Mouse (Mus musculus): ENCODE data around the gene Zfpl1.

Gene Zfpl1

GRCm38 (mm10) chr19:6097847-6098246 lies 13.1 kb upstream of the Zfpl1 start:
- DNase-seq = no peak

- DNase-seq = no peak
Observed at GRCm38 (mm10) chr19:6094119-6094518, 9.4 kb upstream of the Zfpl1 start, which contains the start of gene AC131692.1. AC131692.1 (plus strand) TSS chr19:6094419.

- no peak for DNase-seq
Observed at GRCm38 (mm10) chr19:6088841-6089240, 4.1 kb upstream of the Zfpl1 start.

GRCm38 (mm10) chr19:6085417-6085879 lies 692 bp upstream of the Zfpl1 start:
- DNase-seq = no peak

- no peak for DNase-seq
Observed at GRCm38 (mm10) chr19:6082156-6082555, 2.6 kb downstream of the Zfpl1 start, which contains the start of gene Gm28374. Gm28374 (minus strand) TSS chr19:6082256.

- DNase-seq = no peak
Observed at GRCm38 (mm10) chr19:6079983-6080480, 4.7 kb downstream of the Zfpl1 start, which contains the start of gene Tmem262. Tmem262 (plus strand) TSS chr19:6080033.

GRCm38 (mm10) chr19:6076564-6077393 lies 8.0 kb downstream of the Zfpl1 start, which contains the start of gene Vps51:
Vps51 (minus strand) TSS chr19:6077231.
- peak; percentile 84 for DNase-seq

- no peak for DNase-seq
Observed at GRCm38 (mm10) chr19:6073889-6074288, 10.9 kb downstream of the Zfpl1 start.

- DNase-seq = no peak
Observed at GRCm38 (mm10) chr19:6071261-6071660, 13.5 kb downstream of the Zfpl1 start.

- DNase-seq = no peak
Observed at GRCm38 (mm10) chr19:6070571-6071250, 14.0 kb downstream of the Zfpl1 start.

- DNase-seq = no peak
Observed at GRCm38 (mm10) chr19:6069851-6070250, 14.9 kb downstream of the Zfpl1 start.

- no peak for DNase-seq
Observed at GRCm38 (mm10) chr19:6068951-6069350, 15.8 kb downstream of the Zfpl1 start.

- DNase-seq = peak; percentile 86
Observed at GRCm38 (mm10) chr19:6067724-6068415, 16.9 kb downstream of the Zfpl1 start, which contains the start of gene Tm7sf2. Tm7sf2 (minus strand) TSS chr19:6068373.

GRCm38 (mm10) chr19:6067011-6067723 lies 17.6 kb downstream of the Zfpl1 start:
- peak; percentile 90 for DNase-seq

- no peak for DNase-seq
Observed at GRCm38 (mm10) chr19:6066571-6066970, 18.2 kb downstream of the Zfpl1 start.

- DNase-seq = peak; percentile 36
Observed at GRCm38 (mm10) chr19:6063081-6063480, 21.7 kb downstream of the Zfpl1 start.

GRCm38 (mm10) chr19:6062418-6062817 lies 22.3 kb downstream of the Zfpl1 start:
- DNase-seq = no peak

GRCm38 (mm10) chr19:6061641-6062302 lies 23.0 kb downstream of the Zfpl1 start:
- peak; percentile 59 for DNase-seq

- DNase-seq = peak; percentile 86
Observed at GRCm38 (mm10) chr19:6061021-6061533, 23.7 kb downstream of the Zfpl1 start, which contains the start of gene Znhit2. Znhit2 (plus strand) TSS chr19:6061192.

- DNase-seq = peak; percentile 30
Observed at GRCm38 (mm10) chr19:6058966-6059365, 25.8 kb downstream of the Zfpl1 start.

- DNase-seq = no peak
Observed at GRCm38 (mm10) chr19:6058513-6058912, 26.2 kb downstream of the Zfpl1 start.

Measured in cerebellum, adult 11-12 months (tissue).